Mouse (Mus musculus) hindbrain, embryonic 10.5 days (tissue): ENCODE results near the gene Hspb9. TPM values are rescaled to one million over a fixed set of nuclear protein-coding genes. Genes with fewer than 3 reads are reported as not detected.

Experiments used
- DNase-seq: peaks from one replicate; pipeline ENCODE4 v3.0.0-alpha.2; 2017; ENCODE audit warnings: low spot score
- H3K27ac ChIP-seq: fragments of 300-500 bp; sonication (generic); 2 replicates; pipeline ENCODE4 v1.5.1; 2016; ENCODE audit warnings: mild to moderate bottlenecking, moderate library complexity
- H3K27me3 ChIP-seq: fragments of 300-500 bp; sonication (generic); 2 replicates; pipeline ENCODE4 v1.6.1; 2016; ENCODE audit warnings: mild to moderate bottlenecking; ENCODE audit not compliant: poor library complexity, insufficient read depth, severe bottlenecking
- H3K36me3 ChIP-seq: fragments of 300-500 bp; sonication (generic); 2 replicates; pipeline ENCODE4 v1.6.1; 2016; ENCODE audit warnings: mild to moderate bottlenecking, moderate library complexity
- H3K4me1 ChIP-seq: fragments of 300-500 bp; sonication (generic); replicated peaks from 2 replicates; pipeline ENCODE4 v1.6.1; 2016; ENCODE audit warnings: mild to moderate bottlenecking
- H3K4me3 ChIP-seq: fragments of 300-500 bp; sonication (generic); 2 replicates; pipeline ENCODE4 v1.5.1; 2016; ENCODE audit warnings: mild to moderate bottlenecking, moderate library complexity
- H3K9me3 ChIP-seq: fragments of 300-500 bp; sonication (generic); 2 replicates; pipeline ENCODE4 v1.6.1; 2016; ENCODE audit warnings: mild to moderate bottlenecking, moderate library complexity
- WGBS: fragments of 180-500 bp; shearing (Covaris S2); methylation state at CpG from one replicate; pipeline ENCODE4 v1.1.7; 2016; 5-methylcytosine and 5-hydroxymethylcytosine counted together
- polyA plus RNA-seq: library from polyadenylated mRNA; unstranded; fragments of >200 nt; fragmentation: Nextera tagmentation; extraction: Ambion mirVana; gene quantifications from 2 replicates; pipeline ENCODE4 v1.2.1, GENCODE M21; 2016

Hspb9 gene
- polyA plus RNA-seq, 1 experiment from 2014 or later = 0.25 TPM

GRCm38 (mm10) chr11:100758707-100759610 is 45.3 kb downstream of the Hspb9 start:
- Histone ChIP-seq H3K27ac (peak overlapping the region; percentile 81), H3K36me3 (no peaks in the 10 kb centered on the region), H3K4me1 (peaks cover 30% of the 10 kb centered on the region), H3K27me3 (peaks cover 62% of the 10 kb centered on the region), H3K9me3 (no peaks in the 10 kb centered on the region), H3K4me3 (peak overlapping the region; percentile 60)
- WGBS = under 1% methylated on average over 35 of the region's 35 CpGs
- DNase-seq = peak; percentile 79

- WGBS = under 1% methylated on average over 51 of the region's 51 CpGs
- peak; percentile 42 for DNase-seq
- Histone ChIP-seq H3K36me3 (no peaks in the 10 kb centered on the region), H3K4me1 (peaks cover 30% of the 10 kb centered on the region), H3K9me3 (no peaks in the 10 kb centered on the region), H3K27ac (peak within 1 kb of the TSS; percentile 81), H3K4me3 (peak within 1 kb of the TSS; percentile 60), H3K27me3 (peaks cover 62% of the 10 kb centered on the region)
Observed at GRCm38 (mm10) chr11:100759611-100760233, 46.1 kb downstream of the Hspb9 start, which contains the start of gene Kcnh4. Kcnh4 (minus strand) TSS chr11:100759942.

DNA sequence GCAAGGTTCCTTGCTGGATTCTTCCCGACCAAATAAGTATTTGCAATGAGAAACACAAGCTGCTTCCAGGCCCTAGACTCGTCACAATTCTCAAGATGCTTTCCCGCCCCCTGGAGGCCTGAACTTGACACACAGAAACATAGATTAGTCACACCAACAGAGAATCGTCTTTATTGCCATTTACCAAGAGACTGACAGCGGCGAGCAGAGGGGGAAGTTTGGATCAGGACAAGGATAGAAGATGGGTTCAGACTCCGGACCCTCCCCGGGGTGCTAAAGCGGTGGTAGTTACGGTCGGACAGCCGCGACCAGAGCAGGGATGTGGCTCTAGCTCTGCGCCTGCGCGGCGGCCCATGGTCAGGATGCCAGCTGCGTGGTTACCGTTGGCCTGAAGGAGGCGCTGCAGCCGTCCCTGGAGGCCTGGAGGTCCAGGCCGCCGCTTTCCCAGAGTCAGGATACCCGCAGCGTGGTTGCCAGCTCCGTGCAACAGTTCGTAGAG is 47.9 kb downstream of the Hspb9 start:
- 1% methylated on average over 27 of the region's 27 CpGs for WGBS
- H3K4me3 ChIP-seq = peak overlapping the region; percentile 57
- H3K36me3 ChIP-seq = no peaks in the 10 kb centered on the region
- DNase-seq = peak; percentile 93
- H3K27me3 ChIP-seq = peaks cover 60% of the 10 kb centered on the region
- H3K27ac ChIP-seq = peak overlapping the region; percentile 76
- peaks cover 30% of the 10 kb centered on the region for H3K4me1 ChIP-seq
- no peaks in the 10 kb centered on the region for H3K9me3 ChIP-seq

- no peaks in the 10 kb centered on the region for H3K9me3 ChIP-seq
- 88% methylated on average over 7 of the region's 7 CpGs for WGBS
- peak within 1 kb of the TSS; percentile 76 for H3K27ac ChIP-seq
- peaks cover 30% of the 10 kb centered on the region for H3K4me1 ChIP-seq
- peak within 1 kb of the TSS; percentile 57 for H3K4me3 ChIP-seq
- H3K36me3 ChIP-seq = no peaks in the 10 kb centered on the region
- DNase-seq = no peak
- H3K27me3 ChIP-seq = peaks cover 51% of the 10 kb centered on the region
Observed at GRCm38 (mm10) chr11:100762831-100763230, 49.2 kb downstream of the Hspb9 start, which contains the start of gene Hcrt. Hcrt (minus strand) TSS chr11:100762931.

Other genes starting within 250 kb of the Hspb9 start
- gene Klhl11, start 241.1 kb upstream of the Hspb9 start, polyA plus RNA-seq = 6.1 and 6.9 TPM in 2 replicates
- 356 and 388 TPM in 2 replicates for gene Acly, start 185.8 kb upstream of the Hspb9 start, polyA plus RNA-seq
- 3.2 and 3.3 TPM in 2 replicates for gene Ttc25, start 168.2 kb upstream of the Hspb9 start, polyA plus RNA-seq
- gene Cnp, start 138.9 kb upstream of the Hspb9 start, polyA plus RNA-seq = 22.7 and 27.3 TPM in 2 replicates
- 95.9 and 119 TPM in 2 replicates for gene Nkiras2, start 94.6 kb upstream of the Hspb9 start, polyA plus RNA-seq
- gene Dnajc7, start 93.7 kb upstream of the Hspb9 start, polyA plus RNA-seq = 219 and 260 TPM in 2 replicates
- 0.26 and 0.68 TPM in 2 replicates for gene Zfp385c, start 21.4 kb upstream of the Hspb9 start, polyA plus RNA-seq
- gene Dhx58, start 9.6 kb upstream of the Hspb9 start, polyA plus RNA-seq = 1.9 and 2.9 TPM in 2 replicates
- gene Kat2a, start 1.4 kb upstream of the Hspb9 start, polyA plus RNA-seq = 70.8 and 71.3 TPM in 2 replicates
- gene Rab5c, start 24.4 kb downstream of the Hspb9 start, polyA plus RNA-seq = 16.8 and 37.2 TPM in 2 replicates
- gene Kcnh4, start 46.1 kb downstream of the Hspb9 start, polyA plus RNA-seq = 1.5 and 4.4 TPM in 2 replicates
- gene Hcrt, start 49.1 kb downstream of the Hspb9 start, polyA plus RNA-seq = not detected in 2 replicates
- 3.9 and 4.3 TPM in 2 replicates for gene Ghdc, start 57.1 kb downstream of the Hspb9 start, polyA plus RNA-seq
- gene Stat5b, start 136.9 kb downstream of the Hspb9 start, polyA plus RNA-seq = 13.6 and 14.8 TPM in 2 replicates
- gene Stat5a, start 145.5 kb downstream of the Hspb9 start, polyA plus RNA-seq = 2.0 and 2.8 TPM in 2 replicates
- gene Stat3, start 225.7 kb downstream of the Hspb9 start, polyA plus RNA-seq = 21.1 and 31.5 TPM in 2 replicates